Mouse (Mus musculus) CD4-positive, CD25-positive, alpha-beta regulatory T cell, adult 4 months (primary cell): ENCODE results near the gene Rassf3. TPM values are rescaled to one million over a fixed set of nuclear protein-coding genes. Genes with fewer than 3 reads are reported as not detected.

Experiments used
- ATAC-seq: one replicate; pipeline ENCODE4 v1.8.0; 2017
- polyA plus RNA-seq, 2 experiments: library from polyadenylated mRNA; unstranded; fragments of 100-300 nt; shearing (Covaris generic); gene quantifications; one replicate each; pipeline ENCODE4 v1.2.1; 2017

The Rassf3 gene
- polyA plus RNA-seq, 2 experiments from 2014 or later = 5.4 to 5.5 TPM

DNA sequence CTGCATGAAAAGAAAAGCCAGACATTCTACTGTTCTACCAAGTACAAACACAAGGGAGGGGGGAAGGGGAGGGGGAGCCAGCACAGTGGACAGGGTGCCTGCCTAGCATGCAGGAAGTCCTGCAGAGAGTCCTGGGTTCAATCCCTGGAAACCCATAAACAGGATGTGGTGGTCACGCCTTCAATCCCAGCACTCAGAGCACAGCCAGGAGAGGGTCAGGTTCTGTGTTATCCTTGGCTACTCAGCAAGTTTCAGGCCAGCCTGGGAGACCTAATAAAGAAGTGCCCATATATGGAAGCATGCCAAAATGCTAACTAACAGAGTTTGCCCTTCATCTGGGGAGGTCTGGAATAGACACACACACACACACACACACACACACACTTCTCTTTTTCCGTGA, 47.1 kb downstream of the Rassf3 start:
- peak; percentile 63 for ATAC-seq

- ATAC-seq = no peak
These were observed 48.0 kb downstream of the Rassf3 start for GRCm38 (mm10) chr10:121428011-121428711.

DNA sequence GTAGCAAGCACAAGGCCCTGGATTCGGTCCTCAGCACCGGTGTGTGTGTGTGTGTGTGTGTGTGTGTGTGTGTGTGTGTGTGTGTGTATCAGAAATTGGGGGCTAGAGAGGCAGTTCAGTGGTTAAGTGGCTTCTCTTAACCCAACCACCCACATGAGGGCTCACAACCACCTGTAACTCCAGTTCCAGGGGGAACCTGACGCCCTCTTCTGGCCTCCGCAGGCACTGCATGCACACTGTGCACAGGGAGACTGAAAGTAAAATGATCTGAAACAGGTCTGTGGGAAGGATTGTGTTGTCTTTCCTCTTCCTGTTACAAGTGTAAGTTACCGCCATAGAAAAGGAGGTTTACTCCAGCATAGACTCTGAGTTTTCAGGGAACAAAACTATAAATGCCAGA, 49.0 kb downstream of the Rassf3 start:
- no peak for ATAC-seq

- ATAC-seq = no peak
These were observed 49.6 kb downstream of the Rassf3 start for GRCm38 (mm10) chr10:121426458-121427070.

DNA sequence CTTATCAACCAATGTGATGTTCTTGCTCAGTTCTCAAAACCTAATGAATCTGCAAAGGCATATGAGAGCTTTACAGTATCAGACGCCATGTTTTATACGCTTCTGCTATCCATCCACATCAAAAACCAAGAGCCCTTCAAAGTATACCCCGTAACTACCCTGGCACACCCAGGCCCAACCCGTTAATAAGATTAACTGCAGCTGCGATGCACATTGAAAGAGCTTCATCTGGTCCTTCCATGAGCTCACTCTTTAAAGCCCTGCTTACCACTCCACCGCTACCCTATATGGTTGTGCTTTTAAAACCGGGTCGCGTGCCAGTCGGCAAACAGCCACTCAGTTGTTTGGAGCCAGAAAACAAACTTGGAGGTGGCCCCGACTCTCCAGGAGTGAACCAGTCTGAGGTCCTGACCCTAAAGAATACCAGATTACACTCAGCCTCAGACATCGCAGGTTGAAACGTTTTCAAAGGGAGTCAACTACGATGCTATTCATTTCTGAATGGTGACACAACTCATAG, 50.6 kb downstream of the Rassf3 start:
- no peak for ATAC-seq

GRCm38 (mm10) chr10:121425079-121425478, 51.1 kb downstream of the Rassf3 start:
- no peak for ATAC-seq

DNA sequence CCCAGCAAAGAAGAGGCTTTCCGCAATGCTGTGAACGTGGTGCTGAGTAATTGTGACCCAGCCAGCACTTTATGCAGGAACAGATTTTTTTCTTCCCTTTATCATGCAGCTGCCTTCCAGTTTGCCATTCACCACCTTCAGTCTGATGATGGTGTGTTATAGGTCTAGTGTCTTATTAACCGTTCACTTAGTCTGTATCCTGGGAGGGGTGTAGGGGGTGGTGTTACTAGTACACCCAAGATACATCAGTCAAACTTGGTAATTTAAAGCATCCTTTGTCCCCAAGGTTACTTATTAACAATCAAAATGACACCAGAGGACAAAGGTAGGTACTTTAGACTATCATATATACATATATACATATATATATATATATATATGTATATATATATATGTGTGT, 51.7 kb downstream of the Rassf3 start:
- ATAC-seq = no peak

DNA sequence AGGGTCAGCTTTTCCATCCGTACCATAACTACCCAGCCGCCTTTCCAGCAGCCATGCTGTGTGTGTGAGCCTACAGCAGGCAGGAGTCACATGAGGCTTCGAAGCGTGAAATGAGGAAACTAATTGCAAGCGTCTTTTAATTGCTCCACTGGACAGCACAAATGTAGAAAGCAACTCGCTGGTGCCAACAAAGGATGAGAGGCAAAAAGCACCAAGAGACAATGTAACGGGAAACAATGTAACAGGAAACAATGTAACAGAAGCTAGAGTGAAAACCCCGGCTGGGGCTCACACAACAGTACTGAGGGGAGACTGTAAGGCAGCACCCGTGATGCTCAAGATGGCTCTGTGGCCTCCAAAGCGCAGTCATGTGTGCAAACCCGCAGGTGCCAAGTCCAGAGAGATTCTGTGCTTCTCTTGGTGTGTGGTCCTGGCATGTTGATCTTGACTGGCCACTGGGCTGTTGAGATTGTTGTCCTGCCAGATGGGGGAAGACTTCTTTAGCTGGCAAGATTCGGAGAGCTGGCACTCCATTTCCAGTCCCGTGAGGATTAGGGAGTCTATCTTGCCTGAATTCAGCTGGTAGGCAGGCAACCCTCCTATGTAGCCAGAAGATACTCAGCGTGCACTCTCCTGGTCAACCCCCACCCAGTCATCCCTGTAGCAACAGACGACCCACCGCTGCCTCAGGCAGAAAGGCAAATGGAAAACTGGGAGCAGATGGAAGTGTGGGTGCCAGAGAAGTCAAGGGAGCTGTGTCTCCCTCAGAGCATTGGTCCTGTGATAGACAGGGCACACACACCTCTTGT, 52.4 kb downstream of the Rassf3 start:
- no peak for ATAC-seq

- ATAC-seq = no peak
These were observed 53.9 kb downstream of the Rassf3 start for GRCm38 (mm10) chr10:121422294-121422693.

- ATAC-seq = no peak
These were observed 54.4 kb downstream of the Rassf3 start for GRCm38 (mm10) chr10:121421657-121422290.

DNA sequence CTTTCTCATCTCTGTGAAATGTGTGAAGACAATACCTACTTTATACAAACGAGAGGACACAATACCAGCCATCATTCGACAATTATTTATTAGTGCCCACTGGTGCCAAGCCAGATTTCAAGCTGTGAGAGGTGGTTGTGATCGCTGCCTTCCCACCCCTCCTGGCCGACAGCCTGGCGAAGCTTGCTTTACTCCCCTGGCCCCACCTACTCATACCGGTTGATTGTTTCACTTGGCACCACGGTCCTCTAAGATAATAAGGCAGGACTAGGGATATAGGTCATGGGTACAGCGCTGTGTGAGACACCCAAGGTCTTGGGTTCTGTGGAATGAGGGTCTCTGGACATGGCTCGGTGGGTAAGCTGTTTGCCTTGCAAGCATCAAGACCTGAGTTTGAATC, 55.1 kb downstream of the Rassf3 start:
- ATAC-seq = no peak

GRCm38 (mm10) chr10:121419640-121420470, 56.3 kb downstream of the Rassf3 start:
- ATAC-seq = peak; percentile 95

DNA sequence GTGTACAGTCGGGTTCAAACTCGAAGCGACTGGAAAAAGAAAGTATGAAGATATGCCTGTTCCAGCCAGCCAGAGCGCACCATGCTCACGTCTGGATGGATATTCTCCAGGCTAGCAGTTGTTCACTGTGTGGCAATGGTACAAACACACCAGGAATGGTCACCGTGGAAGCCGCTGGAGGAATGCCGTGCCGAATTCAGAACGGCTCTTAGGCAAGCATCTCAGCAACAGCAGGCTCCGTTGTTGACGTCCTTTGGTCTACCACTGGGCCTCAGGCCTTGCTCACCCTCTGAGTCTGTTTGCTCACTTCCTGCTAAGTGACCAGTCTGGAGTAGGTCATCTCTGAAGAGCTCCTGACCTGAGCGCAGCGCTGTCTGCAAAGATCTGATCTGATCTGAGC, 57.3 kb downstream of the Rassf3 start:
- no peak for ATAC-seq

- ATAC-seq = no peak
These were observed 62.0 kb downstream of the Rassf3 start for GRCm38 (mm10) chr10:121414127-121414526.

GRCm38 (mm10) chr10:121412824-121413223, 63.3 kb downstream of the Rassf3 start:
- no peak for ATAC-seq

DNA sequence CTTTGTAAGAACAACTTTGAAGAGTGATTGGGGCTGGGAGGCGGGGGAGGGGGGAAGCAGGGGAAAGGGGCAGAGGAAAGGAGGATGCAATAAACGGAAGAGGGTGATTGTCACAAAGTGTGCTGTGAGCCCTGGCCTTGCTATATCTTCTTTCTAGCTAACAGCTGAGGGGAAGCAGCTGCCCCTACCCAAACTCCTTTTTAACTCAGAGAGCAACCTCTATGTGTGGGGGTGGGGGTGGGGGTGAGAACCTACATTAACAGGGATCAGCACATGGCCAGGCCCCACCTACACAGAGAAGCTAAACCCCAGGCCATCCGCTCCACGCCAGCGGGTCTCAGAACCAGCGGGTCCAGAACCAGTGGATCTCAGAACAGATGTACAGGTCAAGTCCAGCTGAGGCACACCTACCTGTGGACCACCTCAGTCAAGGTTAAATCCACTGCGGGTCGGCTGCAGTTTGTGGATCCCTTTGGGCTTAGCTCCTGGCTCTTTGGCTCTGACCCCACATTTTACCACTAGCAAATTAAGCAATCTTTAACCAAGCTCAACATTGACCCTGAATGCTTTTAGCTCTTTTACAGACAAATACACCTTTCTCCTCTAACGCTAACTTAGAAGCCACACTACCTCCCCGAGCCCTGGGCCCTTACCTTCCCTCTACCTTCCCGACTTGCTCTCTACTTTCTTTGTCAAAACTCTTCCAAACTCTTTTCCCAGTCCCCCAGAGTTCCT, 64.3 kb downstream of the Rassf3 start:
- no peak for ATAC-seq

DNA sequence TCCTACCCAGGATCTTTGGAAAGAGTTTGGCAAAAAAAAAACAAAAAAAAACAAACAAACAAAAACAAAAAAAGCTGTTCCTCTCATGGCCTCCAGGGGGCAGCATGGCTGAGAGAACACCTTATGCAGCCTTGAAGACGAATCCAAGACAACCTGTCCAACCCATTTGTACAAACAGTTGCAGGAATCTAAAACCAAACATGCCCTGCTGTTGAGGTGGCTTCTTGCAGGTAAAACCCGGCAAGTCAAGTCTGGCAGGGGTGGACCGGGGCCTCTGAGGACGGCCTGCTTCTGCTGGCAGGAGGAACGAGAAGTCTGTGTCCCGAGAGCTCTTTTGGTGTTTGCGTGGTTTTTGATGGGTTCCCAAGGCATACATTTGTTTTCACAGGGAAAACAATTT, 66.4 kb downstream of the Rassf3 start:
- peak; percentile 85 for ATAC-seq

DNA sequence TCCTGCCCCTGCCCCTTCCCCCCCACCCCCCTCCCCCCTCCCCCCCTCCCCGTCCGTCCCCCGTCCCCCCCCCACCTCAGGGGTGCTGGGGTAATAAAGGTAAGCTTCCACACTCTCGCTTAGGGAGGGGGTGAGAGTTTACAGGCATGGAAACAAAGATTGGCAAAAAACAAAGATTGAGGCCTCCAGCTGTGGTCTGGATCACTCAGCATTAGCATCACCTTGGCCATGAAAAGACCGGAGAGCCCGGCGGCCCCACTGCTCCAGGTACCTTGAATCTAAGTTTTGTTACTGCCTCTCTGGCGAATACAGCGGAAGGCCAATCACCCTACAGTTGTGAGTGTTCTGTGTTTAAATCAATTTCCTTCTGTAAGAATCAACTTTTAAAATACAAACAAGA, 72.2 kb downstream of the Rassf3 start:
- ATAC-seq = no peak

GRCm38 (mm10) chr10:121403104-121403503, 73.0 kb downstream of the Rassf3 start:
- ATAC-seq = no peak

DNA sequence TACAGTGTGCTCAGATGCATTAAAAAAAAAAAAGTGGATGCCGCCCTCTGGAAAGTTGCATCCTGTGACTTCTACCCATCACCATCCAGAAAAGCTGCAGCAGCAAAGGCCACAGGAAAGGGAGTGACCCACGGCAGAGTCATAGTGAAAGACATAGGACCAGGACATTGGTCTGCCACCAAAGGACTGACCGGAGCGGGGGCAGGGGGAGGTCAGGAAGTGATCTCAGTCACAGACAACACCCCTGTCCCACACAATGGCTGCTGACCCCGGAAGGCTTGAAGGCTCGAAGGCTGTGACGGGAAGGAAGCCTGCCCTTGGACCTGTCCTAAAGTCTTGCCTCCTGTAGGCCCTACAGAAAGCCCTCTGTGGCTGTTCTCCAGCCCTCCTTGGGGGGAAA, 75.1 kb downstream of the Rassf3 start:
- ATAC-seq = no peak

DNA sequence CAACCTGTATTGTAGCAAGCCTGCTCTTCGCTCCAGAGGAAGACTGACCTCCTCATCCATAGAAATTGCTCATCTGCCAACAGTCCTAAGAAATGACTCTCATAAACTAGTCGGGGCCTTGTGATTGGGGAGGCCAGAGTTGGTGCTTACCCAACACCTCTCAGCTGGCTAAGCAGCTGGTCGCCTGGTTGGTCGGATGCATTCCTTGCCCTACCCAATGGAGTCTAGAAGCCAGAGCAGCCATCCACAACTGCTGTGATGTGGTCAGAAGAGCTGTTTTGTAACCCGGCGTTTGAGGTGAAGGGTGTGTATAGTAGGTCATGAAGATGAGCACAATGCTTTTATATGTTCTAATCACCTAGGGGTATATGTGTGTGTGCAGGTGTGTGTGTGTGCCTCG, 77.5 kb downstream of the Rassf3 start:
- ATAC-seq = no peak
